Mouse (Mus musculus) embryonic fibroblast, embryonic 13.5 days (primary cell): ENCODE results near the gene Troap.

Experiments used
- CTCF ChIP-seq: IDR thresholded peaks from 2 replicates; pipeline ENCODE4 v1.5.1; 2011; ENCODE audit warnings: mild to moderate bottlenecking, control low read depth, low read length, moderate library complexity, borderline replicate concordance; ENCODE audit not compliant: insufficient read depth
- POLR2A ChIP-seq: IDR thresholded peaks from 2 replicates; pipeline ENCODE4 v1.6.1; 2011; ENCODE audit warnings: low read depth, mild to moderate bottlenecking, control low read depth, low read length, moderate library complexity

GRCm38 (mm10) chr15:99095356-99095755 lies 21.0 kb downstream of the Troap start:
- TF ChIP-seq CTCF, result no peak
- TF ChIP-seq POLR2A, result no peak
